Mouse (Mus musculus) fibroblast of lung, adult 2 months (primary cell): ENCODE data around the gene Rpl23a.

Experiments
- DNase-seq: peaks from one replicate; pipeline ENCODE4 v3.0.0-alpha.2; 2011; ENCODE audit warnings: low read depth

Rpl23a gene

DNA sequence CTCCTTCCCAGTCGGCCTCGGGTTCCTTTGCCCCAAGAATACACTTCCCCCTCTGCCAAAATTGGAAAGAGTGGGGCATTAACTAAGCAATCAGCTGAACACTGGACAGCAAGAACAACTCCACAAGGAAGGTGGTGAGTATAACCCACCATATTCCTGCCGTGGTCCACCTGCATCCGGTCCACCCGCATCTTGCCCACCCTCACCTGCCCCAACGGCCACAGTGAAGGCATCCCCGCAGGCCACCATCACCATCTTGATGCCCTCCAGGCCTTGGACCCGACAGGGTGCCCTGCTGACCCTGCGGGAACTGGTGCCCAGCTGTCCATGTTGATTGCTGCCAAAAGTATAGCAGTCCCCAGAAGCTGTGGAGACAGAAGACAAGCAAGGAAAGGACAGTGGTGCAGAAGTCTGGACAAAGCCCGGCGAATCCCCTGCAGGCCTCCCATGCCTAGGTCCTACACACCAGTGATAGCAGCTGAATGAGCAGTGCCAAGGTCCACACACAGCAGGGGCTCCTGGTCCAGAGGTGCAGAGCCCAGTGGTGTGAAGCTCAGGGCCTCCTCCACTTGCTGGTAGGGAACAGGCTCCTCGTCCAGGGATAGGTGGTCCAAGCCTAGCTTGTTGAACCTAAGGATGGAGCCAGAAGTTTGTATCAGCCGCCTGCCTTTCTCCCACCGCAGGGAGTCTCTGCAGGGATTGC is 16.0 kb downstream of the Rpl23a start:
- DNase-seq: no peak

DNA sequence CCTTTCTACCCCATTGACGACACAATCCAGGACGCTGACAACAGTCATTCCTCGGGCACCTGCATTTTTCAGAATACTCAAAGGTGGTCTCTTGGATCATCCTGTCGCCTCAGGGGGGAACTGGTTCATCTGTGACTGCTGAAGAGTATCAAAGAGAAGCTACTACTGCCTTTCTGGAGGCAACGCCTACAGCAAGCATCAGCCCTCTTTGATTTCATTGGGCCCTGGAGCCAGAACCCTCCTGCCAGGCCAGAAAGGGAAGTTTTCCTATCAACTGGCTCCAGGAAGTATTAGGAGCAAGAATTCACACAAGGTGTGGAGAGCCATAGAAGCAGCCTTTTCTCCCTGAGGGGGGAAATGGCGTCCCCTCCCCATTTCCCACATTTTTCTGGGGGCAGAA is 16.7 kb downstream of the Rpl23a start:
- DNase-seq: no peak

DNA sequence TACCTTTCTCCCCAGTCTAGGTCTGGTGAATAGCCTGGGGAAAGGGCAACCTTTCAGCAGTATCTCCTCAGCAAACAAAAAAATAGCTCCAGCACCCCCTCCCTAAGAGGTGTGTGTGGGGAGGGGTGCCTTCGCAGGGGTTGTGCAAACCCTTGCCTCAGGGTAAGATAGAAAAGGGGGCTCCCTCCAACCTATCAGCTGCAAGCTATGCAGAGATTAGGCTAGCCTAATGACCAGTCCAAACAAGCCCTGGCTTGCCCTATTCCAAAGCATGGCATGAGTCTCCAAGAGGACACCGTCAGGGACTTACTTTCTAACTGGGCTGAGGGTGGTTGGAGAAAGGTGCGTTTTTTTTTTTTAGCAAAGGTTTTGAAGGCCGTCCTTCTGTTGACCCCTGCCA is 17.2 kb downstream of the Rpl23a start:
- DNase-seq: no peak

DNA sequence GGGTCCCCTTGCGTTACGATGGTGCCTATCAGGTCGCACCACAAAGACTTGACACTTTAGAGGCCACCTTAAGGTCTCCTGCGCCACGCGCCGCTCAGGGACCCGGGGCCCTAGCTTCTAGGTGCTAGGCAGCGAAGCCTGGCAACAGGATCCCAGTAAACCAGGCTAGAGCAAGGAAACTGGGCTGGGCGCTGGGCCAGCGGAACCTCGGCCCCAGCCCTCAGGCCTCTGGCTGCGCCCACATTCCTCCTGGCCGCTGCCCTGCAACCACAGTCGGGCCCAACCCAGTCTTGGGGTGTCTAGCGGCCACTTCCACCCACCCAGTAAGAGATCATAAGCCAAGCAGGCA is 17.6 kb downstream of the Rpl23a start:
- DNase-seq: peak; percentile 78

DNA sequence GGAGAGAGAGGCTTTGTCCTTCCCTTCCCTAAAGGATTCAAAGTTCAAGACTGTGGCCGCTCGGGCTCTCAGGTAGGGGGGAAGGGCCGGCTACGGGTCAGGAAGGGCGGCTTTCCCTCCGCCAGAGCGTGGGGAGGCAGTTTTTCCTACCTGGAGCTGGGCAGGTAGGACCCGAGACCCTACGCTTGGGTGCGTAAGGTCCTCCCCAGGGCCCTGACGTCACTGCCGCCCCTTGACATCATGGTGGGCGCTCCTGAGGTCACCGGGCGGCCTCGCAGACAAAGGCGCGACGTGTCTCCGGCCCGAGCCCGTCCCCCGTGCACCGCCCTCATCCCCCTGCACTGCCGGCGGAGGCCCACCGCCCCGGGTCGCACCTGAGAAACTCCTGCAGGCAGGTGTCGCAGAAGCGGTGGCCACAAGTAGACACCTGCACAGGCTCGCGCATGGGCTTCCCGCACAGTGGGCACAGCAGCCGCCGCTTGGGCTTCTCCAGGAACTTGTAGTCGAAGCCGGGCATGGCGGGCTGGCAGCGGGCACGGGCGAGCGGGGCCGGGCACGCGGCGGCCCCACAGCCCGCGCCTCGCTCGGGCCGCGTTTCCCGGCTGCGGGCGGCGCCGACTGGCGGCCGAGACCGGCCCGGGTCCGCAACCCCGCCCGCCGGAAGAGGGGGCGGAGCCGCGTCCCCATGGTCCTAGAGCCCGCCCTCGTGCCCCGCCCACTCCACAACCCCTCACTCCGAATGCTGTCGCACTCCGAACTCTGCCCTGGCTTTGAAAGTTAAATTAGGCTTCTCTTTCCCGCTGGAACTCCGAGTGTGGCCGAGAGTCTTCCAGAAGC is 18.2 kb downstream of the Rpl23a start, which contains the start of gene Traf4:
TSS of gene Traf4 (minus strand) at position 666 of the 837 bp plus-strand sequence.
- no peak for DNase-seq

DNA sequence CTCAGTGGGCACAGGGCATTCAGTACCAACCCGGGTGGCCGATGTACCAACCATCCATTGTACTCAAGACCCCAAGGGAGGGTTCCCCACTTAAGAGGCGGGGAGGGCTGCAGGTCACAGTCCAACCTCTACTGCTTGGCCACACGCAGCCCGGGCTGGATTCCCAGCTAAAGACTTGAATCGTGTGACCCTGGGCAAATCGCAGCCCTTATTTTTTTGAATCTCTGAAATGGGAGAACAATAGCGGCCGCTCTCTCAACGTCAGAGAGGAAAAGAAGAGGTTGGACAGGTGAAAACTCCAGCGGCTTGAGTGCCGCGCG is 18.8 kb downstream of the Rpl23a start:
- DNase-seq: no peak

DNA sequence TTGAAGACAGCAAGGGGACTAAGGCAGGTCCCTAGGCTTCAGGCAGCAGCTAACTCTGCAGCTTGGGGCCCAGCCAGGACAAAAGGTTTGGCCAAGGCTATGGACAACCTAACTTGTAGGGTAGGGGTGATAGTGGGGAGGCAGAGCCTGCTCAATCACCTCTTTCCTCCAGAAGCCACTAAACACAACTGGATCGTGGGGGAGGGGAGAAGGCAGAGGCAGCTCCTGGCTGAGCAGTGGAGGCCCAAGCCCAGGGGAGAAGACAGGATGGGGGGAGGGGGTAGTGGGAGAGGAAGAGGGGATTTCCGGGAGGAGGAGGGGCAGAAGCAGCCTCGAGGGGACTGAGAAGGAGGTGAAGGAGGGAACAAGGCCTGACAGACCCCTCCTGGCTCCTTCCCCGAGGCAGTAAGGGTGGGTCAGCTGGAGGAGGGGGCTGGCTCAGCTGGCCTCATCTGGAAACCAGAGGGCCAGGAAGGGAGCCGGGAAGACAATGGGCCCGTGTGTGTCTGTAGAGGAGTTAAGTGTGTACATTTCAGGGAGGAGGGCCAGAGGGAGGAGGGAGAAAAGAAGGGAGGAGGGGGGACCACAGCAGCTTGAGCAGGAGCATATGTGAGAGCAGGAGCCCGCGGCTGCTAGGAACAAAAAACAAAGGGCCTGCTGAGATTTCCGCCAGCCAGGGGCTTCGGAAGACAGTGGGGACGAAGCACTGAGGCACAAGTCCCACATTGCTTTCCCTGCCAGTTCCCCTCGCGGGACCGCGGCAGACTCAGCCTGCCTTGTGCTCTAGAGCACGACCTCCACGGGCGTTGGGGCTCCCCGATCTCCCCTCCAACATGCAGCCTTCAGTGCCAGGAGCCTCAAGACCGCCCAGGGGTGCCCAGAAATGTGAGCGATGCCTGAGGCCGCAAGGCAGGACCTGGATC is 19.4 kb downstream of the Rpl23a start:
- DNase-seq: no peak

DNA sequence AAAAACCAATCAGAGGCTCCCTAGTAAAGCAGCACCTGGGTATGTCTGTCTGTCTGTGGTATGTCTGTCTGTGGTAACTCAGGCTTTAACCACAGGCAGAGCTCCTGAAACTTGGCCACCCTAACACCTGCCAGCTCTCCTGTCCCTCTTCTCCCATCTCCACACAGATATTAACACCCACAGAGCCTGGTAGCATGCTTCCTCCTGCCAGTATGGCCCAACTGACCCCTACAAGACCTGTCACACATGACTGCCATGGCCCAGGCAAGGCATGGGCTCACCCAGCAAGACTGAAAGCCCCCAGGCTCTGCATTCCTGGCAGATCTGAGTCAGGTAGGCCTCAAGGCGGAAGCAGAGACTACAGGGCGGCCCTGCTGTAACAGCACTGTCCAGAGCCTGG is 20.3 kb downstream of the Rpl23a start:
- no peak for DNase-seq

DNA sequence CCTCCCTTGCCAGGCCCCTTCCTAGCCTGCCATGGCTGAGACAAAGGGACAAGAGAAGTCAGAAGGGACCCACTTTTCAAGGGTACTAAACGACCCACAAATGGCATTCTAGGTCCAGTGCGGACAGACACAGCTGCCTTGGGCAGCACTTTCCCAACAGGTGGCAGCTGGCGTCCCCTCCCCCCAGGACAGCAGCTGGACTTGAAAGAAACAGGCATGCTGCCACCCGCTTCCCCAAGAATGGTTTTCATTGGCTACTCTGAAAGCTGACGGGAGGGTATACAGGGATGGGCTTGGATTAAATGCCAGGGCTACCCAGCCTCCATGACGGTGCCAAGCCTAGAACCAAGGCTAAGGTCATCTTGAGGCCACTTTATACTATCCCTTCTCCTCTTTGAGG is 20.9 kb downstream of the Rpl23a start:
- no peak for DNase-seq

DNA sequence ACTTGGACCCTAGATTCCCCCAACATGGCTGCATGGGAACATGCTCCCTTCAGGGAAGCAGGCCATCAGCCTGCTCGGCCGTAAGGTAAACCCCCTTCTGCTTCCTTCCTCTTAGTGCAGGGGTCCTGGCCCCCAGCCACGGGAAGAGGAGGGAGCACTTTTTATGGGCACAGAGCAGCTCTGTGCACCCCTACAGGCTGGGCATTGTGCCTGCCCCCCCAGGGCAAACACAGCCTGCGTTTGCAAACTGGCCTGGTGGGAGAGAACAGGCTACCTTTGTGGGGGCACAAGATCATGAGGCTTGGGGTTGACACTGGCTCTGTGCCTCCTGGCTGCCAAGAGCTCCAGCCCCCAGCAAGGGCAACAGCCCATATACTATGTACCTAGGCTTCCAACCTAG is 21.4 kb downstream of the Rpl23a start:
- DNase-seq: no peak

DNA sequence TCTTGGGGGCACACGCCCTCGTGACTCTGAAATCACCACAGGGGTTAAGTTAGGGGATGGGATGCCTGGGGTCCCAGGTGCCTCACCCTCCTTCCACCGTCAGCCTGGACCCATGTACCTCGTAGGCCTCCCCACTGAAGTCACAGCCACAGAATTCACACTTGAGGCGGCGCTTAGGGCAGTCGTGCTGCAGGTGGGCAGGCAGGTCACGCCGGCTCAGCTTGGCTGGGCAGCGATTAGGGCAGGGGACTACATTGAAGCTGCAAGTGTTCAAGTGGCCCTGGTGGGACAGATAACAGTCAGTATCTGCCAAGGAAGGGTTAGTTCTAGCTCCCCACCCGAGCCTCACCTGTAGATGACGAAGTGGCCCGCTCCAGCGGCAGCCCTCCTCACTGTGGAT is 22.2 kb downstream of the Rpl23a start:
- DNase-seq: no peak

DNA sequence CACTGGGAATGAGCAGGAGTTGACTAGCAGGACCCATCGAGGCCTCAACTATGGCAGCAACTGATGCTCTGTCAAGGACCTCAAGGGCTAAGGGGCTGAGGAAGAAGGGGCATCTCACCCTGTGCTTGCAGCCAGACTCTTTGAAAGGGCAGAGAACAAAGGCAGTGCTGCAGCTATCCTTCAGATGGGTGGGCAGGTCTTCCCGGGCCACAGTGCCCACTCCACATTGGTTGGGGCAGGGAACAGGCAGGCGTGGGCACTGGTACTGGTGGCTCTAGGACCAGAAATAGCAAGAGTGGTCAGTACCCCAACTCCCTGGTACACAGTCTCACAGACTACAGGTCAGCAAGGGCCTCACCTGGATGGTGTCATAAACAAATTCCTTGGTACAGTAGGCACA is 22.7 kb downstream of the Rpl23a start:
- no peak for DNase-seq

DNA sequence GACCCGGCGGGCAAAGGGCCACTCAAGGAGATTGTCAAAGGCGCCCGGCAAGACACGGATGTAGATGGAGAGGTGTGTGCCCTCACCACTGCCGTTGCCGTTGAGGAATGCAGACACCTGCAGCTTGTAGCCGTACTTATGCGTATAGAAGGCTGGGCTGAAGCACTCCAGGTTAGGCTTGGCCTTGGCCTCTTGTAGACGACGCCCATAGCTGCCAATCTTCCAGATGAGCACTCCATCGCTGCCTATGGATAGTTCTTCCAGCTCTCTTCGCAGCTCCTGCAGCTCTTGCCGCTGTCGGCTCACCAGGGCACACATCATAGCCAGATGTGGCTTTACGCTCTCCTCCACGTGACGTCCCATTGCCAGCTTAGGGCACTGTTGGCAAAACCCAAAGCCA is 23.2 kb downstream of the Rpl23a start:
- no peak for DNase-seq

DNA sequence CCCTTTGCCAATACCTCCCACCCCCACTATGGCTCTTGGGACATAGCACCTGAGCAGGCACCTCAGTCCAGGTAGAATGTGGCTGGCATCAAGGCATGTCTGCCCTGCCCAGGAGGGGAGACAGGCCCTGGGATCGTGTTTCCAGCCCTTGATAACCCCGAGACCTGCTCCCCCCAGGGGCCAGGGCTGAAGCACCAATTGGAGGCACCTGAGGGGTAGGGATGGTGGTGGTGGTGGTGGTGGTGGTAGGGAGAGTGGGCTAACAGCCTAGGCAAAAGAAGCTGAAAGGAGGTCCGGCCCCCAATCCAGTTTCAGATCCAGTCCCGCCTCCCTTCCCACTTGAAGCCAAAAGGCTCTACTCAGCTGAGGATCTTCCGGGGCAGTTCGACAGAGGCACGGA is 23.8 kb downstream of the Rpl23a start:
- no peak for DNase-seq

DNA sequence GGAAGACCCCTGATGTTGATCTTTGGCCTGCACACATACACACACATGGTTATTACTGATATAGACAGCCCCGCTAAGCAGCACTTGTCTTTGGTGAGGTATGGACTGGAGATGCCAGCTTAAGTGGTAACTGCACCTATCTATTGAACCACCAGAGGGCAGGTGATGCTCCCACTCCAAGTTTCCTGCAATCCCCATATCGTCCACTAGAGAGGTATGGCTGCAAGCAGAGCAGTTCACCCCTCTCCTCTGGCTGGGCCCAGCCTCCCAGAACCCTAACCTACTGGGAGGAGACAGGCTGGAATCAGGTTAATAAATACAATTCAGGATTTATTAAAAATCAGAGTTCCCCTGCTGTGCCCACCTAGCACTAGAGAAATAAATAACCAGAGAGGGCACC is 24.3 kb downstream of the Rpl23a start:
- peak; percentile 86 for DNase-seq

DNA sequence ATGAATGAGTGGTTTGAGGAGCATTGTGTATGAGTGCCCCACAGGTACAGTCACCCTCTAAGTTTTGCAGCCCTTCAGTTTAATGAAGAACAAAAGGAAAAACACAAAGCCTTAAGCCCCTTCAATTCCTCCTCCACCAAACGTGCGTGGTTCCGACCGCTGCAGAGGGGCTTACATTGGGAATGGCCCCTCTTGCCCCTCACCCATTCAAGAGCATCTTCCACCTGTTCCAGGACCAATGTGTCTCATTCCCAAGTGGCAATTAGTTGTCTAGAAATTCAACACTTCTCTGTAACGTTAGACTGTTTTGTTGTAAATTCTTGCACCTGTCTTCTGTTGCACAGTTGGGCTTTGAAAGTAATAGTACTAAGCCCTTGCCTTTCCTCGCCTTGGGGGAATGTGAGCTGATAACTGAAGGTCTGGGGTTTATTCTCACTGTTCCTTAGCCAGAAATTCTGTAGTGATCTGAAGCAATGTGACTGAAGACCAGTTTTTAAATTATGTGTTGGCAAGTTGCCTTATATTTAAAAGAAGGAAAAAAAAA is 27.2 kb downstream of the Rpl23a start:
- no peak for DNase-seq

DNA sequence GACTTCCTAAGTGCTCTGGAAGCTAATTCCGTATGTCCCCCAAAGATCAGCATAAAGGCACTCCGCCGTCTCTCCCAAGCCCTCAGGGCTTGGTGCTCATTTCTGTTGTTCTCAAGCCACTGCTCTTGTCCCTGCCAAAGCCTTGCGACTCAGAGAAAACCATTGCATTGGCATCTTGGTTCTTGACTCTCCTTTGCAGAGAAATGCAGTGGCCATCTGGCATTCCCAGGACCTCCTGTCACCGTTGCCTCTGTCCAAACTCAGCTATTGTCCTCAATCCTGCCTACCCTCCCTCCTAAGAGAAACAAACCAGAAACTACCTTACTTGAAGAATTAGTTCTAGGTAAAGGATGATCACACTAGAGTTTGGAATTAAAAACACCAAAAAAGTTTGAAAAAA is 27.7 kb downstream of the Rpl23a start:
- DNase-seq: no peak

DNA sequence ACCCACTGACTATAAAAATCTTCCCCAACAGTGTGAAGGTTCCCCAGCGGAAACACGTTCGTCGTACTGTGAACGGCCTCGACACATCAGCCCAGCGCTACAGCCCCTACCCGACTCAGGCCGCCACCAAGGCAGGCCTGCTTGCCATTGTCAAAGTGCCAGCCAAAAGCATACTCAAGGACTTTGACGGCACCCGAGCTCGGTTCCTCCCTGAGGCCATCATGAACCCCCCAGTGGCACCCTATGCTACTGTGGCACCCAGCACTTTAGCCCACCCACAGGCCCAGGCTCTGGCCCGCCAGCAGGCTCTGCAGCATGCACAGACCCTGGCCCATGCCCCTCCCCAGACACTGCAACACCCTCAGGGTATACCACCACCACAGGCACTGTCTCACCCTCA is 29.6 kb downstream of the Rpl23a start:
- DNase-seq: no peak

DNA sequence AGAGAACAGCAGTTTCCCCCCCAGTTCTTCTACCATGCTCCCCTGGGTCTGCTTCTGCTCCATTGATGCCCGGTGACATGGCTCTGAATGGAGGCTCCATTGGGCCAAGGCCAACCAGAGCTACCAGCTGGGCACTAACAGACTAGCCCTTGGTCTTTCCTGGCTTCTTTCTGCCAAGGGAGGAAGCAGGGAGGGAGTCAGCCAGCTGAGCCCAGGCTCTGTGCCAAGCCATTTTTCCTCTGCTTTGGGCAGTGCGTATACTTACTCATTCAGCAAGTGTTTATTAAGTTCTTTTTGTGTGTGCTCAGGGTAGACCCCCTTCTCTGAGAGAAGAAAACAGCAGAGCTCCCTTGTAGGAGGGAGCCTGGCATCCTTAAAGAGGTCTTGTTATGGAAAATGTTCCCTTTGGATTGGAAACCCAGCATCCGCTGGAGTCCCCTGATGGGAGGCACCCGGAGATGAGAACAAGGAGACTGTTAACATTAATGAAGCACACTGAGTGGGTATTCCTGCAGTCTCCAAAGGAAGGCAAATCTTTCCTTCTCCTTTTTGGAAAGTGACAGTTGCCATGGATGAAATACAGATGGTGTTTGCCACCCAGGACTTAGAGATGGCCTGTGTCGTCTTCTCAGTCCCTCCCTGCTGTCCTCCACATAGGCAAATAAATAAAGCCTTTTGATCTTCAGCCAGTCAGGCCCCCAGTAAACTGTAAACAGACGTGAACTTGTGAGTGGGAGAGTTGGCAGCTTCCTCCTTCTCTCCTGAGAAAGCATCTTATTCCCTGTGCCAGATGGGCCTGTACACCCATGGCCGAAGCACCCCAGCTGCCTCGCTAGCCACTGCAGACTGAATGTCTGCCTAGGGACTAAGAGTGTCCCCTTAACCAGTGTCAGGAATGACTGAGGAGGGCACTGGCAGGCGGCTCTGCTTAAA is 30.8 kb downstream of the Rpl23a start:
- DNase-seq: peak; percentile 84

DNA sequence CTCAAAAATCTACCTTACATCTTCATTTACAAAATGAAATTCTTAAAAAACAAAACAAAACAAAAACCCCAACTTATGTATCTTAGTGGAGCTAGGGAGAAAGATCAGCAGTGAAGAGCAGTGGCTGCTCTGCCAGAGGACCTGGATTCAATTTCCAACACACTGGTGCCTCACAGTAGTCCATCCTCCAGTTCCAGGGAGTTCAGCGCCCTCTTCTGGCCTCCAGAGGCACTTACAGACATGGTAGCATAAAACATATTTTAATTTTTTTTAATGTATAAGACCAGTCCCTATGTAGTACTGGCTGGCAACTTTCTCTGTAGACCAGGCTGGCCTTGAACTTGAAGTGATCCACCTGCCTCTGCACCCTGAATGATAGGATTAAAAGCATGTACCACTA is 32.2 kb downstream of the Rpl23a start:
- DNase-seq: no peak
